Mouse (Mus musculus) cortical plate, adult 2 months (tissue): Measurements from ENCODE around the gene Prpf39.

Experiments used
- CTCF ChIP-seq: fragments of 200-500 bp; IDR thresholded peaks from 2 replicates; pipeline ENCODE4 v1.5.1; 2011; ENCODE audit warnings: mild to moderate bottlenecking, control low read depth, low read length; ENCODE audit not compliant: insufficient read depth; ENCODE audit errors: extremely low read depth
- POLR2A ChIP-seq: fragments of 200-500 bp; IDR thresholded peaks from 2 replicates; pipeline ENCODE4 v1.6.1; 2011; ENCODE audit warnings: mild to moderate bottlenecking, low read length, control low read depth; ENCODE audit not compliant: insufficient read depth; ENCODE audit errors: extremely low read depth

DNA sequence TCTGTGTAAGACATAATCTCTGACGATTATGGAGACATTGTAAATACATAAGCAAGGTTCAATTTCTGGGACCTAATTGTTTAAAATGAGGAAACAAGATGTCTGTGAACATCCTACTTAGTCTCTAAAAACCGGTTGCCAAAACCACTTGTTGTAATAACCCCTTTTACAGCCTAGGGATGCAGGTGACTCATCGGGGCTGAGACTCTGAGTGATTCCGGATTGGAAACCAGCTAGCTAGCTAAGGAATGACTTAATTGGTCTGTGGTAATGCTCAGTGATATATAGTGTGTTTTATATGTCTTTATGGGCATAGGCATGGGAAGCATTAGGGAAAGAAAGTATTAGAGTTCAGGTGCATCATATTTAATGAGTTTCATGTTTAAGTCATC is 1.4 kb downstream of the Prpf39 start:
- TF ChIP-seq CTCF (no peak), POLR2A (no peak)
